Mouse (Mus musculus): ENCODE measurements at regions not wholly inside any gene's neighbourhood (a gene's known extent, or its start where the extent isn't known, plus 50 kb on each side); places are given as distances from the start of the nearest gene placed in this dataset.

DNA sequence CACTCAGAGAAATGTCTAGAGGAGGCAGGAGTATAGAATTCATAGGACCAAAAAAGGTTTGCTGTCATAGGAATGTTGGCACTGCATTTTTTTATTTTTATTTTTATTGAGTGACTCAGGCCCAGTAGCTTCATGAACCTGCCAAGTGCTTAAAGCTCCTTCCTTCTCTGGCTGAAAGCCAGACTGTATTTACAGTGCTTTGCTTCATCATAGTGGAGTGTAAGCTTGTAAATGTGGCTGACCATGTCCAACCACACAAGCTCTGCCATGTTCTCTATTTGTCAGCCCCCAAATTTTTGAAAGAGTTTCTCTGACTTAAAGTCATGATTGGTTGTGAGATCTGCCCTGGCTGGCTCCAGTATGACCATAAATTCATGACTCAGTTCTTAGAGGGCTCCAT is 221.0 kb downstream of the Kif20b start:
- no peak for TF ChIP-seq CTCF (IDR thresholded peaks at IDR 0.05; ENCODE audit: low read depth)
- no peak for TF ChIP-seq EP300 (IDR thresholded peaks at IDR 0.05; ENCODE audit: low read depth)
